Comparison of ENCODE assay signal across 22 mouse cellular contexts in the genomic region with DNA sequence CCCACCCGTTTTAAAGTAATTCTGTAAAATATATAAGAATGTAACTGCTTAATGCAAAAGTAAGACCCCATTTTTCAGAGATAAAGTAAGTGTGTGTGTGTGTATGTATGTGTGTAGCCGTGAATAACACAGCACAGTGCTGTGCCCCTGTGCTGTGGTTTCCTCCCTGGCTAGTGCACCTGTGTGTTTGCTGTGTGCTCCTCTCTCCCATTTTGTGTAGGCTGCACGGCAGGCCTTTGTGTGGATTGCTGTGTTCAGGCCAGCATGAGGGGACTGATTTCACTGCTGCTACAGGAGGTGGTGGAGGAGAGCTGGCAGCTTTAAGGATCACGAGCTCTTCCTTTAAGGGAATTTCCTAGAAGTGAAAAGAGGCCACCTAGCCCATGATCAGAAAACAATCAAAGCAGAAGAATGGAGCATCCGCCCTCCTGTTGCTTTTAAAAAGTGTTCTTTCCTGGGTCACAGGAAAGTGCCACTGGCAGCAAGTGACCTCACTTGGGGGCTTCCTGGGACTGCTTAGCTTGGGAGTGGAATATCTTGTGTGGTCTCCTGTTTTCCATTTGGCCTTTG.
DNase-seq lines count a peak whose midpoint lies in the region; ATAC-seq and TF ChIP-seq lines count a peak whose summit lies in the region.
"Had no signal": no experiment of that assay in that cellular context is flagged by ENCODE, and none has a peak within 500 bp of the region (broad histone marks: within the 10 kb centered on the region; RNA-seq: fewer than 3 reads in every experiment).

No protein-coding gene starts in this region.

- TF ChIP-seq CTCF in stomach, postnatal 0 days (IDR thresholded peaks at IDR 0.05; ENCODE audit: low read depth): no peak

- H3K27me3 ChIP-seq in stomach, embryonic 16.5 days (ENCODE audit: control insufficient read depth, insufficient read depth, low read length): no peaks in the 10 kb centered on the region
- H3K27me3 ChIP-seq in stomach, postnatal 0 days (ENCODE audit: control insufficient read depth, insufficient read depth, low read length): no peaks in the 10 kb centered on the region
- no peaks in the 10 kb centered on the region for H3K27me3 ChIP-seq in hindbrain, embryonic 11.5 days (ENCODE audit: control insufficient read depth, insufficient read depth, low read length)
- no peaks in the 10 kb centered on the region for H3K27me3 ChIP-seq in intestine, embryonic 15.5 days (replicated peaks)
- H3K27me3 ChIP-seq: hindbrain, embryonic 12.5 days; liver, embryonic 12.5 days; lung, embryonic 15.5 days; neural tube, embryonic 12.5 days had no signal

- no peak for DNase-seq in stomach, postnatal 0 days (ENCODE audit: low spot score)
- peak; percentile 12 for DNase-seq in T-cell, adult 2 months (ENCODE audit: low spot score)
- peak; percentile 45 for DNase-seq in naive thymus-derived CD4-positive, alpha-beta T cell, adult 2 months (ENCODE audit: low read depth)
- DNase-seq in hindbrain, embryonic 11.5 days (ENCODE audit: low spot score): no peak
- DNase-seq in gastrocnemius, postnatal 4 days (ENCODE audit: low spot score in 2 of 2): no peak
- DNase-seq: adrenal gland, adult 2 months; cerebellum, adult 9-10 months; gastrocnemius, postnatal 36 days; heart, postnatal 10 days; kidney, adult 9 months; kidney, postnatal 25 days; layer of hippocampus, adult 9-11 months; right cerebral cortex, postnatal 14 days had no signal

- no peak for ATAC-seq in stomach, embryonic 16.5 days (ENCODE audit: insufficient read depth, low FRiP score)
- no peak for ATAC-seq in stomach, postnatal 0 days (ENCODE audit: low FRiP score, low TSS enrichment)
- ATAC-seq in hindbrain, embryonic 11.5 days (ENCODE audit: low FRiP score): no peak
- no peak for ATAC-seq in intestine, embryonic 15.5 days
- ATAC-seq: liver, embryonic 12.5 days had no signal

- H3K9ac ChIP-seq in stomach, embryonic 16.5 days (ENCODE audit: low read length): 0 out of 2 replicates have a peak overlapping the region, but pooled peaks have one; percentile 16
- no peak overlapping the region for H3K9ac ChIP-seq in stomach, postnatal 0 days (ENCODE audit: low read length)
- no peak overlapping the region for H3K9ac ChIP-seq in hindbrain, embryonic 11.5 days (ENCODE audit: low read depth, low read length)
- no peak overlapping the region for H3K9ac ChIP-seq in intestine, embryonic 15.5 days
- H3K9ac ChIP-seq: forebrain, embryonic 12.5 days; hindbrain, embryonic 12.5 days; liver, embryonic 12.5 days; lung, embryonic 15.5 days; neural tube, embryonic 12.5 days had no signal

- H3K4me3 ChIP-seq in stomach, embryonic 16.5 days (replicated peaks; ENCODE audit: low read length): no peak overlapping the region
- no peak overlapping the region for H3K4me3 ChIP-seq in stomach, postnatal 0 days (ENCODE audit: low read depth, low read length)
- no peak overlapping the region for H3K4me3 ChIP-seq in hindbrain, embryonic 11.5 days (ENCODE audit: low read depth, low read length)
- no peak overlapping the region for H3K4me3 ChIP-seq in intestine, embryonic 15.5 days (replicated peaks)
- H3K4me3 ChIP-seq: forebrain, embryonic 12.5 days; hindbrain, embryonic 12.5 days; limb, embryonic 10.5 days; liver, embryonic 12.5 days; lung, embryonic 15.5 days; neural tube, embryonic 12.5 days had no signal

- H3K4me1 ChIP-seq in stomach, embryonic 16.5 days (ENCODE audit: control insufficient read depth, insufficient read depth, low read length): peaks cover 59% of the 10 kb centered on the region
- H3K4me1 ChIP-seq in stomach, postnatal 0 days (replicated peaks; ENCODE audit: control insufficient read depth, insufficient read depth): peaks cover 20% of the 10 kb centered on the region
- H3K4me1 ChIP-seq in hindbrain, embryonic 11.5 days (replicated peaks; ENCODE audit: control insufficient read depth, insufficient read depth, low read length): peaks cover 20% of the 10 kb centered on the region
- H3K4me1 ChIP-seq in intestine, embryonic 15.5 days (replicated peaks): peaks cover 52% of the 10 kb centered on the region

- no peaks in the 10 kb centered on the region for H3K36me3 ChIP-seq in stomach, embryonic 16.5 days (ENCODE audit: control insufficient read depth, insufficient read depth, low read length)
- H3K36me3 ChIP-seq in stomach, postnatal 0 days (ENCODE audit: control insufficient read depth, insufficient read depth, low read length): no peaks in the 10 kb centered on the region
- H3K36me3 ChIP-seq in hindbrain, embryonic 11.5 days (ENCODE audit: control insufficient read depth, insufficient read depth, low read length): no peaks in the 10 kb centered on the region
- no peaks in the 10 kb centered on the region for H3K36me3 ChIP-seq in intestine, embryonic 15.5 days
- H3K36me3 ChIP-seq: forebrain, embryonic 12.5 days; hindbrain, embryonic 12.5 days; limb, embryonic 10.5 days; liver, embryonic 12.5 days; lung, embryonic 15.5 days; neural tube, embryonic 12.5 days had no signal

- WGBS in stomach, embryonic 16.5 days: 64% methylated on average over 5 of the region's 5 CpGs
- WGBS in stomach, postnatal 0 days: 59% methylated on average over 5 of the region's 5 CpGs
- WGBS in hindbrain, embryonic 11.5 days: 67% methylated on average over 5 of the region's 5 CpGs
- 61% methylated on average over 5 of the region's 5 CpGs for WGBS in intestine, embryonic 15.5 days

- H3K9me3 ChIP-seq in stomach, embryonic 16.5 days (replicated peaks; ENCODE audit: control insufficient read depth, low read length): no peaks in the 10 kb centered on the region
- no peaks in the 10 kb centered on the region for H3K9me3 ChIP-seq in stomach, postnatal 0 days (ENCODE audit: control insufficient read depth, low read length)
- H3K9me3 ChIP-seq in hindbrain, embryonic 11.5 days (ENCODE audit: control insufficient read depth, low read length): no peaks in the 10 kb centered on the region
- no peaks in the 10 kb centered on the region for H3K9me3 ChIP-seq in intestine, embryonic 15.5 days
- H3K9me3 ChIP-seq: forebrain, embryonic 12.5 days; hindbrain, embryonic 12.5 days; limb, embryonic 10.5 days; liver, embryonic 12.5 days; lung, embryonic 15.5 days; neural tube, embryonic 12.5 days had no signal

- no peak for TF ChIP-seq EP300 in stomach, postnatal 0 days (optimal IDR thresholded peaks at IDR 0.05)

- peak overlapping the region; percentile 19; the same call in 1 of the 2 replicates for H3K27ac ChIP-seq in stomach, embryonic 16.5 days (ENCODE audit: low read length)
- H3K27ac ChIP-seq in stomach, postnatal 0 days (replicated peaks): no peak overlapping the region
- H3K27ac ChIP-seq in hindbrain, embryonic 11.5 days (ENCODE audit: low read depth, low read length): no peak overlapping the region
- no peak overlapping the region for H3K27ac ChIP-seq in intestine, embryonic 15.5 days
- H3K27ac ChIP-seq: forebrain, embryonic 12.5 days; hindbrain, embryonic 12.5 days; limb, embryonic 10.5 days; liver, embryonic 12.5 days; lung, embryonic 15.5 days; neural tube, embryonic 12.5 days had no signal

- no peak overlapping the region for H3K4me2 ChIP-seq in stomach, embryonic 16.5 days (ENCODE audit: low read depth, low read length)
- no peak overlapping the region for H3K4me2 ChIP-seq in stomach, postnatal 0 days (replicated peaks; ENCODE audit: low read depth)
- H3K4me2 ChIP-seq in hindbrain, embryonic 11.5 days (replicated peaks; ENCODE audit: low read depth, low read length): no peak overlapping the region
- no peak overlapping the region for H3K4me2 ChIP-seq in intestine, embryonic 15.5 days (replicated peaks)
- H3K4me2 ChIP-seq: forebrain, embryonic 12.5 days; hindbrain, embryonic 12.5 days; liver, embryonic 12.5 days; lung, embryonic 15.5 days; midbrain, embryonic 11.5 days; neural tube, embryonic 12.5 days had no signal

Comparison
In these comparisons a context has a peak if more than half of its experiments do, and no peak if none do; other contexts are left out.
1. DNase-seq: peak in T-cell, adult 2 months (single experiment) and naive thymus-derived CD4-positive, alpha-beta T cell, adult 2 months (single experiment); none in stomach, postnatal 0 days (single experiment), hindbrain, embryonic 11.5 days (single experiment) and gastrocnemius, postnatal 4 days (0 of 2).